Mouse (Mus musculus) brain, embryonic 18.5 days (tissue): ENCODE data around the gene Tspan18.

Source experiments
- DNase-seq: peaks from one replicate; pipeline ENCODE4 v3.0.0-alpha.2; 2012; ENCODE audit warnings: low read depth, low spot score

Gene Tspan18

DNA sequence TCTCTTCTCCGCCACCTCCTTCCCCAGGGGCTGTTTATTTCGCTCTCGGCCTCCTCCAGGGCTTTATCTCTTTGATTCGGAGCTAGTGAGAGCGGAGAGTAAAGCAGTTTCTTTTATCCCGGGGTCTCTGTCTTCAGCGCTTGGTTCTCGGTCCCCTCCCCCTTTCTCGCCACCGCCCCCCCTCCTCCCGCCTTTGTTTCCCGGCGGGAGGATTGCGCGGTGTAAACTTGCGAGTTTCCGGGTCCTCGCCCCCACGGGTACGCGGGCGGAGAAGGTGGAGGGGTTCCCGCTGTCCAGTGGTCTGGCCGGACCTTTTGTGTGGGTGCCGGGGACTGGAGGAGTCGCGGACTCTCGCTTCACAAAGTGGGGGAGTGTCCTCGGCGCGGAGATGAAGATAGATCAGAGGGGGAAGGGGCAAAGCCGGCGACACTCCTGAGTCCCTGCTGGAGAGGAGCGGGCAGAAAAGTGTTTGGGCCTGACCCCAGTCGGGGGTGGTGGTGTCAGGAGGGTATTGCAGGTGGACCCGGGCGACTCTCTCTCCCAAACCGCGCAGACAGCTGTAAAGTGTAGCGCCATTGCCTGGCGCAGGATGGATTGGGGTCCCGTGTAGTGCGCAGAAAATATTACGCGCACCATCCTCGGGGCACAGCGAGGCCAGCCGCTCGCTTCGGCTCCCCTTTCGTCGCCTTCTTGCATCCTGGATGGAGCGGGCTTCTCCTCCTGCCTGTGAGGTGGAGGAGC, 146.1 kb downstream of the Tspan18 start:
- DNase-seq, result no peak

DNA sequence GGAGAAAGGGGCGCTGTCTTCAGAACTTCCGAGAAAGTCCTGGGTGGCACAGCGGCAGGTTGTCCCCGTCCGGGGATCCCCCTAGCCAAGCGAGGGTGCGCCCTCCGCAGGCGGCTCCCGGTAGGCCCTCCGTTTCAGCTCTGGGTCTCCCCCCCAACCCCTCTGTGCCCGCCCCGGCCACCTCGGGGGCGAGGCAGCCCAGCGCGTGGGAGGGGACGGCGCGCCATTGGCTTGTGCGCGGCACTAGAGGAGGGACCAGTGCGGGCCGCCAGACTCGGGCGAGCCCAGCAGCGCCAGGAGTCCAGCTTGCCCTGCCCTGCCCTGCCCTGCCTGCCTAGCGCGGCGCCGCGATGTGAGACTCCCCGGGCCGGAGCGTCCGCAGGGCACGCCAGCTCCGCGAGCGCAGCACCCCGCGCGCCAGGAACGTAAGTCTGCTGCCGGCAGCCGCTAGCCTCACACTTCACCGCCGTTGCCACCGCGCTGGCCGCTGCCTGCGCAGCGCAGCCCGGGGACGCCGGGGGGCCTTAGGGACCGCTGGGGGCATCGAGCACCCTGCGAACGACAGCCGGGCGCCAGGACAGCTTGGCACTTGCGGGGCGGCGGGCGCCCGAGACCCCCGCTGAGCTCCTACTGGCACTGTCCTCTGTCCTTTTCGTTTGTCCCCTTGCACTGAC, 146.8 kb downstream of the Tspan18 start, which contains the start of gene Trp53i11:
TSS of gene Trp53i11 (plus strand) at position 226 of the 674 bp plus-strand sequence.
- no peak for DNase-seq

DNA sequence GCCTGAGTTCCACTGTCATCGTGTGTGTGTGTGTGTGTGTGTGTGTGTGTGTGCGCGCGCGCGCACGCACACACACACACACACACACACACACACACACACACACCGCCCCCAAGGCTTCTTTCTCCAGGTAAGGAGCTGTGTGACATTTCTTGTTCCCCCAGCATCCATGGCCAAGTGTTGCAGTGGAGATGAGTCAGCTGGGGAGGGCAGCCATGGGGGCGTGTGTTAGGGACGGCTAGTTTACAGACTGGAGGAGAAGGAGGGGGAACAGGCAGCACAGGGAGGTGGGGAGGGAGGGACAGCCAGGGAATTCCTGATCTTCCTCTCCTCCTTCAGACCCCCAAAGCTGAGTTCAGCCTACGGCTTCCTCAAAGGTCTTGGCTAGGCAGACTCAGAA, 151.4 kb downstream of the Tspan18 start:
- no peak for DNase-seq

DNA sequence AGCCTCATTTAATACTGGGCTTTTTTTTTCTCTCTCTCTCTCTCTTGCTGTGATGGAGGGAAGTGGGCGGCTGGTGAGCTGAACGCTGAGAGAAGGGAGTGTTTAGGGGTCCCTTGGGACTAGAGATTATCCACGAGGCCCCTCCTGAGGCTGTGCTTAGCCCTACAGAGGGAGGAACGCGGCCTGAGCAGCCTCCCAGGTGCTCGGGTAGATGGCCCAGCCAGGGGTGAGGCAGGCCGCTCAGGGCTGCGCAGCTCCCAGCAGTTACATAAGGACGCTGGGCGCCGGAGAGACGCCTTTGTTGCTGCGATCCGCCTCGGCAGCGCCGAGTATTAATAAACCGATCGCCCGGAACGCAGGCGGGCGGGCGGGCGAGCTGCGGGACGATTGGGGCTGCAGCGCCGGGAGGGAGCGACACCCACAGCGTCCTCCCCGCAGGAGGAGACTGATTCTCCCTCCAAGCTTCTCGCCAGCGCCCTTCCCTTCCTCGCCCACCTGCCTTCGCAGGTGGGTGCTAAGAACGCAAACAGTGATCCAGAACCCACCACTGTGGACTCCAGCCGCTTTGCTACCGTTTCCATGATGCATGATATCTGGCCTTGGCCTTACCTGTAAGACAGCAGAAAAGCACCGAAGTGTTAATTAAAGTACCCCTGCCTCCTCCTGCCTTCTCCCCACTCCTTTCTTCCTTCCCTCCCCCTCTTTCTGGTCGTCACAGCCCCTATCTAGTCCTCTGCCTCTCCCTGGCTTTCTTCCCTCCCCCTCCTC, 154.0 kb downstream of the Tspan18 start:
- DNase-seq, result no peak

DNA sequence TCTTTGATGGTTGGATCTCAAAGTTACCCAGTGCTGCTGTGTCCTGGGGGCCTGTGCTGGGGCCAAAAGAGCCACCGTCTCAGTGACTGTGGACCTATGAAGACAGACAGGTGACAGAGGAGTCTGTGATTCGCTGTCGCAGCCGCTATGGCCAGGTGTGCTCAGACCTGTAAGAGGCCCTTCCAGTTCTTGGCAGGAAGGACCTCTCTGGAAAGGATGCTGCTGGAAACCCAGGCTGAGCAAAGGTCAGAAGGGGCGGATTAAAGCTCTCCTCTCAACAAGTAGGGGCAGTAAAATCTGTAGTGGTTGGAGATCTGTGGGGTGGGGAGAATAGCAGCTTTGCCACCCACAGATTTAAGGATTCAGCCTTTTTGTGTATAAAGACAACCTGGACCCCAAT, 154.7 kb downstream of the Tspan18 start:
- no peak for DNase-seq

DNA sequence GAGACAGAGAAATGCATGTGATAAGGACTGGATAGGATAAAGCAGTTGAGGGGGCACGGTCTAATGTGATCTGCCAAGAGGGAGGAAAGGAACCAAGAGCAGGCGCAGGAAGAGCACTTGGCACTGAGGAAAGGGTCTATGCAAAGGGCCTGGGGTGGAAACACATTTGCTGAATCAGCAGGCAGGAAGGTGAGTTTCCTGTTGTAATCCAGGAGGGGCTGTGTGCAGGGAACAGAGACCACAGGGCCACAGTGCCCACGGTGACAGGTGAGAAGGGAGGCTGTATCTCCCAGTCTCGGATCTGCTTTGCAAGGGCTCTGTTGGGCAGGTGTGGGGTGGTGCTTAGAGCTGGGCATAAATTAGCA, 156.0 kb downstream of the Tspan18 start:
- DNase-seq, result no peak

DNA sequence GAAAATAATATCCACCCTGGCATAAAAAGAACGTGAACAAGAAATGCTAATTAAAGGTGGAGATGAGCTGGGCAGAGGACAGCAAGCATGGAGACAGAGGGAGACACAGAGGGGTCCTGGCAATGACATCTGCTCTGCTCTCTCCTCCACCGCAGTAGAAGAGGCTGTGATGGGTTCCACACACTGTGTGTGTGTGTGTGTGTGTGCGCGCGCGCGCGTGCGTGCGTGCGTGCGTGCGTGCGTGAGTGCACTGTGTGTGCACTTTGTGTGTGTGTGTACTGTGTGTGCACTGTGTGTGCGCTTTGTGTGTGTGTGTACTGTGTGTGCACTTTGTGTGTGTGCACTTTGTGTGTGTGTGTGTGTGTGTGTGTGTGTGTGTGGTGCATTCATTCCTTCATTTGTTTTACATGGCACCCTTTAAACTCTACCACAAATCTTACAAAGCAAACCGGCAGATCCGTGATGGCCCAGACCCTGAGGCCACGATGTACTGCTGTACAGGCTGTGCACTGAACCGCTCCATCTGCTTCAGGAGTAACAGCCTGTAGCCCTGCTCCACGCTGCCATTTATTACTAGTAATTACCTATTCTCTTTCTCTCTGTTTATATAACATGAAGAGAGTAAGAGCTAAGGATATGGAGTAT, 156.5 kb downstream of the Tspan18 start:
- no peak for DNase-seq

DNA sequence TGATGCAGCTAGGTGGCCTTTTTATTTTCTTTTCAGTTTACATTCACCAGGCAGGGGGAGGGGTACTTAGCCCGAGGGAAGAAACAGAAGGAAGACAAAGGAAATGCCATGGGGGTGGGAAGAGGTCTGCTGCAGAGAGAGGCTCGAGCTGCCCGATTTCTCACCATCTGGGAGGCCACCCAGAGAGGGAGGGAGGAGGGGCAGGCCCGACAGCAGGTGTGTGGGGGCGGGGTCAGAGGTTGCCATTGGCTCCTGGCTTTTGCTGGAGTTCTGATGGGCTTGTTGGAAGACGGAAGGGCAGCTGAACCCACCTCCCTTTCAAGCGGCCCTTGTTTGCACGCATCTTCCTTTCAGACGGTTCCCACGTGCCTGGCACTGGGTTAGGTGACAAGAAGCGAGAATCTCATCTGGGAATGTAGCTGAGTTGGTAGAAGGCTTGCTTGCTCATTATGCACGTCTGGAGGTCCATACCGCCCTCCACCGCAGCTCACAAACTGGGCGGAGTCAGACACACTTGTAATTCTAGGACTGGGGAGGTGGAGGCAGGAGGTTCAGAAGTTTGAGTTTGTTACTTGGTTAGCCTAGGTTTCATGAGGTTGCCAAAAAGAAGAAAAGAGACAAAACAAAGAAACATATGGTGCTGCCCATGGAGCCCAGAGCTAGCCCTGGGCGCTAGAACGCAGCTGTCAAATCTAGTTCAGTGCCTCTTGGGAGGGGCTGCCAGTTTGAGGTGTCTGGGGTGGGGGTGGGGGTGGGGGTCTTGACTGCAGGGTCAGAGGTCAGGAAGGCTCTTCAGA, 157.2 kb downstream of the Tspan18 start:
- no peak for DNase-seq

DNA sequence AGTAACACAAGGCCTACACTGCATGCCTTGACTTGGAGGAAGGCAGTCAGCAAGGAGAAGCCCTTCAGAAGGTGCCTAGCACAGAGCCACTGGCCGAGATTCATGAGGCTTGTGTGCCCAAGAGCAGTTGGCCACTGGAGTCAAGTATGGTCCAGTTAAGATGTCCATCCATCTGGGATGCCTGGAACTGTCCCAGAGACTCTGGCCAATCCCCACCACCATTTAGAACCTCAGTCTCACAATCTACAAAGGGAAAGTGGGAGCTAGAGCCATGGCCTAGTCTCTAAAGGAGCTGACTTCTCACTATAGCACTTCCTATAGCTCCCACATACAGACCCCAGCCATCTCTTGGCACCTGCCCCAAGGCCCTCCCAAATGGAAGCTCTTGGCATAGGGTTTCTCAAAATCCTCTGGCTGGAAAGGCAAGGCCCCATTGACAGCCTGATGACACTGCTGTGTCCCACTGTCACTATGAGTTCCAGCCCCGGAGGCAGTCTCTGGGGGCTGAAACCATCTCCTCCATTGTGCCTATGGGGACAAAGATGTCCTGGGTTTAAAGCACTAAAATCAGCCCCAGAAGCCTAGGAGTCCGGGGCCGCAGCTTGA, 158.0 kb downstream of the Tspan18 start:
- no peak for DNase-seq

DNA sequence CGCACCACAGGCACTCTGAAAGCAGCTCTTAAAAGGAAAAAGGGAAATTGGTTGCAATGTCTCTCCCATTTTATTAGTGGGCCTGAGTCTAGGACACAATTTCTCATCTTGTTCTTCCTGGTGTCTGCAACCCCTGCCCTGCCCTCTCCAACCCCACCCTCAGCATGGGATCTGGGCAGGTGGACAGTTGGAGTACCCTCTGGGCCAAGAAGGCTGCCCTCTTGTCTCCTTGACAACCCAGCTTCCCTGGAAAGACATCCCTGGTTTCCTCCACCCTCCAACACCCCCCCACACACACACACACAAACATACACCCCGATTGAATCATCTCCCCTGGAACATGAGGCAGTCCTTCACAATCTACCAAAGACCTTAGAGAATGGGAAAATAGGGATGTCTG, 158.6 kb downstream of the Tspan18 start:
- no peak for DNase-seq

DNA sequence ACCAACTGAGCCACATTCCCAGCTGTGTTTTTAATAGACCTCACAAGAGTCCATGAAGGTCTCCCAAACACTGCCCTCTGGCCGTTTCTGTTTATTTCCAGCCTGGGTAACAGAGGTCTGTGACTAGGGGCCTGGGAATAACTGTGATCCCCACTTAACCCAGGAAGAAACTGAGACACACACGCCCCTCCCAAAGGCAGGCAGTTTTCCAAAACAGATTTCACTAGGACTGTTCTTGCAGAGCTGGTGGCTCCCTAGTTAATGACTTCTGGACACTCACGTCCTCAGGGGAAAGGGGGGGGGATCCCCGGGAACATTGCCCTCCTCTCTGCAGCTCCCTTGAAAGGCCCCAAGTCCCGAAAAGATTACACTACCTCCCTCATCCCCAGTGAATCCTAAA, 159.0 kb downstream of the Tspan18 start:
- DNase-seq, result no peak

DNA sequence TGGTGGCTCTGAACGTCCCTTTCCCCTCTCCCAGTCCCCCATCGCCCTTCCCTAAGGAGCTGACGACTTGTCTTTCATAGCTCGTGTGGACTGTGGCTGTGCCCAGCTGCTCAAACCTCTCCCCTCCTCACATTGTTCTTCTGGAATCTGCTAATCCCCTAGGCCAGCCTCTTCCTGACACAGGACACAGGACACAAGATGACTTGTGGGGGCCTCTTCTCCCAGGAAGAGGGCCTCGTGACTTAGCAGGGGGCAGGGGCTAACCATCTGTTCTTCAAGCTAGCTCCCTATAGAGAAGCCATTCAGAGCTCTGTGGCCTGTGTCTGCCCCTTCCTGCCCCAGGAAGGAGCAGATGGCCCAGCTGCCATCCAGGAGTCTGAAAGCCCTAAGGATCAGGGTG, 160.1 kb downstream of the Tspan18 start:
- DNase-seq, result no peak

DNA sequence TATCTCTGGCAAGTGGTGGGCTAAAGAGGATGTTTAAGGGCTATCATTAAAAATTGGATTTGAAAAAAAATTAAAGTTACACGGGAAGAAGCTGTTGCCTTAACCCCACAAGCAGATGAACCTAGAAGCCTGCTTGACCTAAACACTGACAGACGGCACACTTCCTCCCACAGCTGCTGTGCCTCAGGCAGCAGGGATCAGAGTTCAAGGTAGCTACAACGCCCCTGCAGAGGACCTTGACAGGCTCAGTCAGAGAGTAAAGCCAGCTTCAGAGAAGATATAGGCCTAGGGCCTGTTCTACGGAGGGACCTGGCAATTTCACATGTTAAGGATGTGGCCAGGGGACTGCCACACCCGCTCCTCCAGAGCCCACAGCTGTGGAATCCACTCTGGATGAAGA, 161.8 kb downstream of the Tspan18 start:
- DNase-seq, result no peak

DNA sequence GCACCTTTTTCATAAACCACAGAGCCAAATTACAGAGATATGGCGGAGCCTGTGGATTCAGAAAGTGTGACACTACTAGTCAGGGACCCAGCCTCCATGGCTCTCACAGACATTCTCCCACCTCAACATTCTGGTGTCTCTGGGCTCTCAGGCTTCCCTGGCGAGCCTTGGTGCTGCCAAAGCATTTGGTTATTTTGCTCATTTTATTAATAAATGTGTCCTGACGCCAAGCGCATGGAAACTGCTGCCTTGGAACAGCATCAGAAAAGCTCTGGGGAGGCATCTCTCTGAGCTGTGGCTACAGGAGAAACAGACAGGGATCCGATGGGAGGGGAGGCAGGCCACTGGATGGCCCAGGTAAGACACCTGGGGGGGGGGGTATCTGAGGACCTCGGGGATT, 162.4 kb downstream of the Tspan18 start:
- no peak for DNase-seq

DNA sequence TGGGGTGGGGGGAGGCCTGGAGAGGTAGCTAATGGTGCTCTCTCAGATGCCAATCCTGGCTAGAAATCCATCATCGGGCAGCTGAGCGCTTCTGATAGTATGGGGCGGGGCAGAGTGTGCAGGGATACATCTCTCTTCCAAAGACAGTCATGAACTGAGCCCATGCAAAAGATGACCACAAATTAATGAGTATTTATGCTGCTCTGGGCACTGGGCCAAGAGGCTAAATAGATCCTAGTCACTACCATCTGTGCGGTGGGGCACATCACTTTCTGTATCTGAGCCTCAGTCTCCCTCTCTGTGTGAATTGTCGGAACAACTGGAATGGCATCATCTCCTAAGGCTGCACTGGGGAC, 163.5 kb downstream of the Tspan18 start:
- DNase-seq, result no peak

DNA sequence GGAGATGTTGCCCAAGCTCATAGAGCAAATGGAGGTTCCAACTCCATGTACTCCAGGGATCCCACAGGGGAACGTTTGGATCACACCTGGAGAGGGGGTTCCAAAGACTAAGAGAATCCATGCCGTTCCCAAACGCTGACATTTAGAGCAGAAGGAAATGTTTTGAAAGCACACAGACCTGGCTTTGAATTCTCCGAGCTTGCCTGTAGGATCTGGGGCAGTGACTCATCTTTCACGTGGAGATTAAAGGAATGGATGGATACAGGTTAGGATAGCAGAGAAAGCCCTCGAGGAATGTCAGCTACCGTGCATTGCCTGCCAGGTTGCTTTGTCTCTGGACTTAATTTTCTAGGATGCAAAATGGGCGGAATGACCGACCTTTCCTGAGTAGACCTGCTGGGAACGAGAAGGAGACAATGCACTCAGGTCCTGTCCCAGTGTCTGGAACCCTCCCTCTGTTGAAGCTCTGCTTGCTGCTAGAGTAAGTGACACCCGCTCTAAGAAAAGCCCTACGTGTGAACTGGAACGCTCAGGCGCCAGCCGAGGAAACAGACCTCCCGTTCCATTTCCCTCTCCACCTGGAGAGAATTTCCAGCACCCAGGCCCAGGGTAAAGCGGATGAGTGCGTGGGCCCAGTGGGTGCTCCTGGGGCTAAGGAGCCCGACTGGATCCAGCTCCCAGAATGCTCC, 164.0 kb downstream of the Tspan18 start:
- no peak for DNase-seq

DNA sequence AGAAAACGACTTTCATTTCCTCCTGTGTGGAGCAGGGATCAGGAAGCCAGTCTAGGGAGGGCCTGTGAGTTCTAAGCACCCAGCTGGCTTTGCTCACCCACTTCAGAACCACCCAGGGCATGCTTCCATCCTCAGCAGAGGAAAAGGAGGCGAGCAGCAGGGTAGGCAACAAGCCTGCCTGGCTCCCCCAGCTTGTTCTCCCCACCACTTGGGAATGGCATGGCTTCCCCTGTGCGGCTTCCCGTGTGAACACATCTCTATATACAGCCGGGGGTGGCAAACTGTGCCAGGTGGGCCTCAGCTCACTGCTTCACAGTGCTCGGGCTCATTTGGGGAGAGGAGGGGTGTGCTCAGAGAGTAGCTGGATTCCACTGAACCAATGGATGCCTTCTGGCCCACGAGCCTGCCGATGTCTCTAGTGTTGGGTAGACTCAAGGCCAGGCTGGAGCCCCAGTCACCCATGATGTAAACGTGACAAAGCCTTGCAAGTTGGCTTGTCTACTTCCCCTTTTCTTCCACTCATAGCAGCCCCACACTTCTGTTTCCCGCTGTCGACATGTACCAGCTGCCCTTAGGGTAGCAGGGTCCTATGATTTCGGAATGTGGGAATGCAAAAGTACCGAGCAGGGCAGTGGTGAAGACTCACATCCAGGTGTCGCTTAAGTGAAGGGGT, 167.4 kb downstream of the Tspan18 start:
- no peak for DNase-seq

DNA sequence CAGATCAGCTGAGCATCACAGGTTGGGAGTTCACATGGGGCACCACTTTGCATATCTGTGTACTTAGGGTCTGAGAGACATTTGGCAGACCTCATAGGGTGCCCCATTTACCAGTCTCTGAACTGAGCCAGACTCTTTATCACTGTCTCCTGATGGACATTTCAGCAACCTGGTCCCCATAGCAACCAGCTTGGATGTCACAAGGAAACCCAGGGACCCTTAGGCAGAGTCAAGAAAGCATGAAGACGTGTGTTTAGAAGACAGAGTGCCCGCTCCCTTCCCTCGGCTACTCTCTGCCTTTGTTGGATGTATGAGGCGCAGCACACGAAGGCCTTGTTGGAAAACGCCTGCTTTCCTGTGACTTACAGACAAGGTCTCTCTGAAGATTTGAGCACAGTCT, 168.0 kb downstream of the Tspan18 start:
- DNase-seq, result no peak

DNA sequence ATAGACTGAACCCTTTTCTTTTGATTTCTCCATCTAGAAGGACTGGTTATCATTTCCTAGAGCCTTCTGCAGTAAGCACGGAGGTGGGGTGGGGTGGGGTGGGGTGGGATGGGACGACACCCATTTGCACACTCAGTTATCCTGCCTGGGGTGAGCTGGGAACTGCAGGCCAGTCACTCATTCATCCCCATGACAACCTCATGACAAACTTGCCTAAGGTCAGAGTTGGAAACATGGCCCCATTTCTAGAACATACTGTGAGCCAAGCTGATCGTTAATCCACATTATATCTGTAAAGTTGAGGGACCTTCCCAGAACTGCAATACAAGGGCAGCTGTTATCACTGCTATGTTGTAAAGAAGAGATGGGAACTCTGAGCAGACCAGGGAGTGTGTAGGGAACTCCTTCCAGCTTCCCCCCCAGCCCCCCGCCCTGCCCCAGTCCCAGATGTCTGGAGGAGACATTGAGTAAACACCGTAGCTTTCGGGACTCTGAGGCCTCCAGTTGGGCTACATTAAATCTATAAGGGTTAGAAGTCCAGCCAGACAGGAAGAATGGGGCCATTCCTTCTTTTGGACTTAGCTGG, 170.5 kb downstream of the Tspan18 start:
- DNase-seq, result no peak

DNA sequence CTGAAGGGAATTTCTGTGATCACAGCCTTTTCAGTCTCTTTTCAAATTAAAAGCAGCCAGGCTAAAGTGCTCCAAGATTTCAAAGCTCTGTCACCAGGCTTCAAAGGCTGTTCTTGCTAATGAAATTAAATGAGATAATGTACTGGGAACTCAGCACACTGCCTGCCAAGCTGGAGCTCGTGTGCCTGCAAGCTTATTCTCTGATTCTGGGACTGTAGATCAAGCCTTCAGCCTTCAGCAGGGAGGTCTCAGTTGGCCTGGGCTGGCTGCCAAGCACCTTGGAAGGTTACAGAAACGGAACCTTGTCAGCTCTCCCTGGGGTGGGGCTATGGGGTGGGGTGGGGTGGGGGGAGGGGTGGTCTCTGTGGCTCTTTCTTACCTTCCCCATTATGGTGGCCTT, 171.0 kb downstream of the Tspan18 start:
- DNase-seq, result no peak
